Mouse (Mus musculus) liver, embryonic 16.5 days (tissue): ENCODE results near the gene Rasgrf2. TPM values are rescaled to one million over a fixed set of nuclear protein-coding genes. Genes with fewer than 3 reads are reported as not detected.

Experiments
- ATAC-seq: fragments of 200-750 bp; cut with Nextera tagmentation; 2 replicates; pipeline ENCODE4 v1.8.0; 2017; ENCODE audit warnings: low read depth, mild to moderate bottlenecking, moderate number of reproducible peaks, moderate library complexity
- H3K27ac ChIP-seq: fragments of 300-500 bp; sonication (generic); 2 replicates; pipeline ENCODE4 v1.5.1; 2014; ENCODE audit warnings: mild to moderate bottlenecking, low read length
- H3K27me3 ChIP-seq: fragments of 300-500 bp; sonication (generic); 2 replicates; pipeline ENCODE4 v1.6.1; 2014; ENCODE audit warnings: low read depth, low read length, mixed read lengths; ENCODE audit not compliant: control insufficient read depth, insufficient read depth
- H3K36me3 ChIP-seq: fragments of 300-500 bp; sonication (generic); 2 replicates; pipeline ENCODE4 v1.6.1; 2014; ENCODE audit warnings: mild to moderate bottlenecking; ENCODE audit not compliant: control insufficient read depth, insufficient read depth
- H3K4me1 ChIP-seq: fragments of 300-500 bp; sonication (generic); 2 replicates; pipeline ENCODE4 v1.6.1; 2014; ENCODE audit warnings: low read depth, low read length, mixed read lengths; ENCODE audit not compliant: control insufficient read depth
- H3K4me2 ChIP-seq: fragments of 300-500 bp; sonication (generic); 2 replicates; pipeline ENCODE4 v1.6.1; 2014; ENCODE audit warnings: low read depth, low read length, mixed read lengths
- H3K4me3 ChIP-seq: fragments of 300-500 bp; sonication (generic); 2 replicates; pipeline ENCODE4 v1.5.1; 2014; ENCODE audit warnings: low read depth, mild to moderate bottlenecking, low read length
- H3K9ac ChIP-seq: fragments of 300-500 bp; sonication (generic); 2 replicates; pipeline ENCODE4 v1.6.1; 2014; ENCODE audit warnings: low read depth, low read length
- H3K9me3 ChIP-seq: fragments of 300-500 bp; sonication (generic); replicated peaks from 2 replicates; pipeline ENCODE4 v1.6.1; 2016; ENCODE audit warnings: low read length; ENCODE audit not compliant: control insufficient read depth
- WGBS: fragments of 180-500 bp; shearing (Covaris S2); extraction: QIAGEN DNeasy Blood & Tissue Kit; methylation state at CpG from one replicate; pipeline ENCODE4 v1.1.7; 2014; ENCODE audit not compliant: insufficient replicate concordance; 5-methylcytosine and 5-hydroxymethylcytosine counted together
- polyA plus RNA-seq: library from polyadenylated mRNA; unstranded; fragments of >200 nt; fragmentation: Nextera tagmentation; extraction: Ambion mirVana; gene quantifications from 2 replicates; pipeline ENCODE4 v1.2.1, GENCODE M21; 2015

Rasgrf2 gene
- polyA plus RNA-seq, 1 experiment from 2014 or later, result 0.02 TPM

DNA sequence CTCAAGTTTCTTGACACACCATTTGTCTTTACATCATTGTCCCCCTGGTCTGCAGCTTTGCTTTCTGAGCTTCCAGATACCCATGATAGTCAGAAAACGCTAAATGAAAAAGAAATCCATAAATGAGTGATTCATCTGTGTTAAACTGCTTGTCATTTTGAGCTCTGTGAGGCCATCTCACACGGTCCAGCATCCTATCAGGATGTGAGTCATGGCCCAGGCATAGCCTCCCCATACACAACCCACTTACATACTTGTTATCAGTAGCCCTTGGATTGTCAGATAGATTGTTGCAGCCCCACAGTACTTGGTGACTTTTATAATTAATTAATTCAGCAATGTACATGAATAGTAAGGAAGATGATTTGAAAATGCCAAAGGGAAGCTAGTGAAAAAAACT is 63.6 kb downstream of the Rasgrf2 start:
- Histone ChIP-seq H3K9me3 (no peaks in the 10 kb centered on the region), H3K4me1 (no peaks in the 10 kb centered on the region), H3K4me3 (no peak overlapping the region), H3K27ac (no peak overlapping the region), H3K4me2 (no peak overlapping the region), H3K9ac (no peak overlapping the region), H3K36me3 (no peaks in the 10 kb centered on the region), H3K27me3 (no peaks in the 10 kb centered on the region)
- WGBS, result 34% methylated on average over 2 of the region's 2 CpGs
- ATAC-seq, result no peak

DNA sequence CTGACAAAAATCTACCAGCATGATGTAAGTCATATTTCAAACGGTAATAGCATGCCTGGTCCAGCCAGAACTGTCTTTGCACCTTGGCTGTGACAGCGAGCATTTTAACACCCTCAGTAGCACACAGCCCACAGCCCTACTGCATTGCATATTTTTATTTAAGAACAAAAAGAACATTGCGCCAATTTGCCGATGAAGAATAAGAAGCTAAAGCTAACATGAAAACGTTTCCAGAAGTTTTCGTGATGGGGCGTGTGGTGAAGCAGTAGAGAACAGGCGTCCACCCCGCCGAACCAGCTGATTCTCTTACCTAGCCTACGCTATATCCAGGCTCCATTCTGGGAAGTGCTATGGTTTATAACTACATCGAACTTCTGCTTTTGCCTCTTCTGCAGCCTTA is 77.7 kb downstream of the Rasgrf2 start:
- H3K36me3 ChIP-seq, result no peaks in the 10 kb centered on the region
- no peaks in the 10 kb centered on the region for H3K9me3 ChIP-seq
- no peak overlapping the region for H3K4me3 ChIP-seq
- H3K27ac ChIP-seq, result no peak overlapping the region
- no peaks in the 10 kb centered on the region for H3K27me3 ChIP-seq
- ATAC-seq, result no peak
- WGBS, result 78% methylated on average over 12 of the region's 12 CpGs
- no peaks in the 10 kb centered on the region for H3K4me1 ChIP-seq
- no peak overlapping the region for H3K4me2 ChIP-seq
- no peak overlapping the region for H3K9ac ChIP-seq

GRCm38 (mm10) chr13:92053001-92053400 is 78.5 kb downstream of the Rasgrf2 start:
- Histone ChIP-seq H3K4me3 (no peak overlapping the region), H3K4me1 (no peaks in the 10 kb centered on the region), H3K27me3 (no peaks in the 10 kb centered on the region), H3K9ac (no peak overlapping the region), H3K9me3 (no peaks in the 10 kb centered on the region), H3K27ac (no peak overlapping the region), H3K4me2 (no peak overlapping the region), H3K36me3 (no peaks in the 10 kb centered on the region)
- 57% methylated on average over 3 of the region's 3 CpGs for WGBS
- no peak for ATAC-seq

DNA sequence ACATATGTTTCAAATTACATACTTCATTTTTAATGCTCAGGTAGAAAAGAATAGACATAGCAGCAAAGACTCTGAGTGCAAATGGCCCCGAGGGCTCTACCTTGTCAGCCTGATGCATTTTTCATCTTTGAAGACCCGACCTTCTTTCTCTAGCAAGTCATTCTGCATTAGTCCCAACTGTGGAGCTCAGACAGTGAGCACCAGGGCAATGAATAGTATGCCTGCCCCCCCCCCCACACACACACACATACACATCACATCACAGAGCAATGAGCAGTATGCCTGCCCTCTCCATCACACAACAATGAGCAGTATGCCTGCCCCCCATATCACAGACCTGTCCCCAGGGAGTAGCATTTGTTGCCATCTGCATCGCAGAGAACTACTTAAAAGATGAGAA is 80.2 kb downstream of the Rasgrf2 start:
- no peak for ATAC-seq
- Histone ChIP-seq H3K4me3 (no peak overlapping the region), H3K9me3 (no peaks in the 10 kb centered on the region), H3K4me2 (no peak overlapping the region), H3K27ac (no peak overlapping the region), H3K4me1 (no peaks in the 10 kb centered on the region), H3K27me3 (no peaks in the 10 kb centered on the region), H3K9ac (no peak overlapping the region), H3K36me3 (no peaks in the 10 kb centered on the region)
- 55% methylated on average over 3 of the region's 3 CpGs for WGBS

DNA sequence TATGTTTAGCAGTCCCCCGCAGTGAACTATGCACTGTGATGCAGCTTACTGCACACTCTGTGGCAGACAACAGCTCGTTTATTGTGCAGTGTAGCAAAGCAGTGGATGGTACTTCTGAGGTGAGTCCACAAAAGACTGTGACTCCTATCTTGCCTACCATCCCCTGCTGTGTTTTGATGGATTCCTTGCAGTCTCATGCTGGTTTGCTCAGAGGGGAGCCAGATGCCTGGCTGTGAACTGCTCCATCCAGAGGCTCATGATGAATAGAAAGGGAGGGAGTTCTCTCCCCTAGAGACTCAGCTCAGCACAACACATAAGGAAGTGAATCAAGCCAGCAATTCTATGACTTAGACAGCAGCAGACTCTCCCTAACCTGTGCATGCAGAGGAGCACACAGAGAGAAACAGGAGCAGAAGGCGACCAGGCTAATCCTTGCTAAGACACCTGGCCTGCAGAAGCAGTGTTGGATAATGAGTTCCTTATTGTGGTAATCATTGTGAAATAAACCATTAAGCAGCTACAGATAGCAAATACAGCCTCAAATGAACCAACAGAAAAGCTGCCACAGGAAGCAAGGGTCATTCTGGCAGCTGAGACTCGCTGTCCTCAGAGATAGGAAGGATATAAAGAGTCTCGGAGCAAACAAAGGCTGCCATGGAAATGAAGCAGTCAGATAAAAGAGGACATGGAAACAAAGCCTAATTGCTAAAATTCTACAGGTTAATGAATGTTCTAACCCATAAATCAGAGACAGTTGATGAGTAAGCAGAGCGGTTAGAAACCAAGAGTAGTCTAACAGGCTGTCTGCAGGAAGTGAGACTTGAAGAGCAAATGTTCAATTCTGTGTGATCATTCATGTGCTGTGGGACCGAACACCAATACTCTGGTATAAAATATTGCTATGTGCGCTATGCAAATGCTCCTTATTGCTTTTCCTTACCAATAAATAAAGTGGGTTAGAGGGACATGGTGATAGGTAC is 89.6 kb downstream of the Rasgrf2 start:
- no peak for ATAC-seq

GRCm38 (mm10) chr13:92030364-92031057 is 100.9 kb downstream of the Rasgrf2 start:
- Histone ChIP-seq H3K4me1 (no peaks in the 10 kb centered on the region), H3K36me3 (no peaks in the 10 kb centered on the region), H3K9me3 (no peaks in the 10 kb centered on the region), H3K4me2 (no peak overlapping the region), H3K4me3 (no peak overlapping the region), H3K27ac (no peak overlapping the region), H3K9ac (no peak overlapping the region), H3K27me3 (no peaks in the 10 kb centered on the region)
- 62% methylated on average over 24 of the region's 24 CpGs for WGBS
- ATAC-seq, result no peak

More for the DNA sequence above, 89.6 kb downstream of the Rasgrf2 start:
- Histone ChIP-seq H3K36me3 (no peaks in the 10 kb centered on the region), H3K27me3 (no peaks in the 10 kb centered on the region), H3K4me2 (no peak overlapping the region), H3K4me1 (no peaks in the 10 kb centered on the region), H3K27ac (no peak overlapping the region), H3K9me3 (no peaks in the 10 kb centered on the region), H3K4me3 (no peak overlapping the region), H3K9ac (no peak overlapping the region)
- WGBS, result 41% methylated on average over 8 of the region's 8 CpGs

- Histone ChIP-seq H3K4me3 (no peak overlapping the region), H3K27me3 (no peaks in the 10 kb centered on the region), H3K36me3 (no peaks in the 10 kb centered on the region), H3K4me1 (no peaks in the 10 kb centered on the region), H3K4me2 (no peak overlapping the region), H3K9ac (no peak overlapping the region), H3K9me3 (no peaks in the 10 kb centered on the region), H3K27ac (no peak overlapping the region)
- 67% methylated on average over 3 of the region's 3 CpGs for WGBS
- no peak for ATAC-seq
Measured at GRCm38 (mm10) chr13:92029666-92030065, 101.8 kb downstream of the Rasgrf2 start.

- no peak overlapping the region for H3K27ac ChIP-seq
- H3K36me3 ChIP-seq, result no peaks in the 10 kb centered on the region
- no peak for ATAC-seq
- WGBS, result 69% methylated on average over 5 of the region's 5 CpGs
- H3K4me3 ChIP-seq, result no peak overlapping the region
- no peak overlapping the region for H3K4me2 ChIP-seq
- H3K27me3 ChIP-seq, result no peaks in the 10 kb centered on the region
- H3K4me1 ChIP-seq, result no peaks in the 10 kb centered on the region
- no peaks in the 10 kb centered on the region for H3K9me3 ChIP-seq
- no peak overlapping the region for H3K9ac ChIP-seq
Measured at GRCm38 (mm10) chr13:92027951-92028350, 103.5 kb downstream of the Rasgrf2 start.

DNA sequence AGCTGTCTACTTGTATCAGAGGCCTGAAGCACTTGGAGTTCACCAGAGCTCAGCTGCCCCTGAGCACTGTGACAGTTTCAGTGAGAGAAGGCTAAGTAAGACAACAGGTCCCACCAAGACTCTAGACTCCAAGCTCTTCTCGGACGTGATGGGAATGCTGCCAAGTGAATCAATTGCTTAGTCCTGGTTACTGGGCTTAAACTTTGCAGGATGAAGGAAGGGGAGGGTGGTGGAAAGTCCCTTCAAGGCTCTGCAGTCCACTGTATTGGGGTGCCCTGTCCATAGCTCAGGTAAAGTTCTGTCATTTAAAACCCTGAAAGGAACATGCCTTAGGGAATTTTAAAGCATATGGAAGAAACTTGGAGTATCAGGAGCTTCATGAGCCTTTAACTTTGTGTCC is 104.8 kb downstream of the Rasgrf2 start:
- ATAC-seq, result no peak
- no peak overlapping the region for H3K4me2 ChIP-seq
- 48% methylated on average over 2 of the region's 2 CpGs for WGBS
- no peaks in the 10 kb centered on the region for H3K36me3 ChIP-seq
- H3K9ac ChIP-seq, result no peak overlapping the region
- no peaks in the 10 kb centered on the region for H3K9me3 ChIP-seq
- no peaks in the 10 kb centered on the region for H3K4me1 ChIP-seq
- H3K4me3 ChIP-seq, result no peak overlapping the region
- no peaks in the 10 kb centered on the region for H3K27me3 ChIP-seq
- H3K27ac ChIP-seq, result no peak overlapping the region
